Mouse (Mus musculus): Measurements from ENCODE around the gene Rbms3. TPM values are rescaled to one million over a fixed set of nuclear protein-coding genes. Genes with fewer than 3 reads are reported as not detected.

The Rbms3 gene
- total and polyA plus RNA-seq, 3 experiments = not detected

- Histone ChIP-seq H3K27ac (ENCODE audit: insufficient read depth, low read depth) (no peak overlapping the region), H3K9ac (ENCODE audit: insufficient read depth, low read depth) (no peak overlapping the region), H3K9me3 (replicated peaks; ENCODE audit: low read length) (peaks cover 73% of the 10 kb centered on the region), H3K4me1 (ENCODE audit: control insufficient read depth in 1 of 2, insufficient read depth in 2 of 2) (no peaks in the 10 kb centered on the region), H3K79me2 (replicated peaks; ENCODE audit: control insufficient read depth, extremely low read depth, insufficient read depth, poor library complexity, severe bottlenecking) (no peaks in the 10 kb centered on the region), H3K36me3 (replicated peaks in 1 of 2; ENCODE audit: control insufficient read depth in 1 of 2, insufficient read depth in 1 of 2, low read length in 1 of 2) (no peaks in the 10 kb centered on the region), H3K4me2 (ENCODE audit: insufficient read depth, low read depth, poor library complexity, severe bottlenecking) (no peak overlapping the region), H3K27me3 (replicated peaks) (no peaks in the 10 kb centered on the region), H3K4me3 (replicated peaks in 1 of 3; ENCODE audit: low read depth in 2 of 3, low read length in 2 of 3, poor library complexity in 1 of 3) (no peak overlapping the region)
- TF ChIP-seq MEF2A (IDR thresholded peaks at IDR 0.05; ENCODE audit: borderline replicate concordance, low read depth, low read length) (no peak), CTCF (conservative IDR thresholded peaks at IDR 0.05 in 1 of 2, IDR thresholded peaks at IDR 0.05 in 1 of 2; ENCODE audit: low read depth in 2 of 2, low read length in 2 of 2) (no peak), CHD2 (IDR thresholded peaks at IDR 0.05; ENCODE audit: low read length) (no peak), EP300 (IDR thresholded peaks at IDR 0.05; ENCODE audit: low read length) (no peak), NRF1 (IDR thresholded peaks at IDR 0.05; ENCODE audit: low read depth, low read length) (no peak)
- DNase-seq (ENCODE audit: extremely low read depth) = no peak
- dilution Hi-C loops (cut with MboI; ENCODE audit: extremely low pct_ligation_motif_present, extremely low pct_unique_long_range_greater_than_20kb, low sequenced_read_pairs) = no loop called here
- in situ Hi-C loops (cut with MboI; ENCODE audit: low pct_ligation_motif_present, low pct_unique_long_range_greater_than_20kb, low sequenced_read_pairs) = no loop called here
Measured at GRCm38 (mm10) chr9:116946787-116947186, 682.9 kb downstream of the Rbms3 start.

- H3K79me2 ChIP-seq (replicated peaks; ENCODE audit: control insufficient read depth, extremely low read depth, insufficient read depth, poor library complexity, severe bottlenecking) = no peaks in the 10 kb centered on the region
- dilution Hi-C loops (cut with MboI; ENCODE audit: extremely low pct_ligation_motif_present, extremely low pct_unique_long_range_greater_than_20kb, low sequenced_read_pairs) = no loop called here
- in situ Hi-C loops (cut with MboI; ENCODE audit: low pct_ligation_motif_present, low pct_unique_long_range_greater_than_20kb, low sequenced_read_pairs) = no loop called here
Measured at GRCm38 (mm10) chr9:116945689-116946088, 684.0 kb downstream of the Rbms3 start.

DNA sequence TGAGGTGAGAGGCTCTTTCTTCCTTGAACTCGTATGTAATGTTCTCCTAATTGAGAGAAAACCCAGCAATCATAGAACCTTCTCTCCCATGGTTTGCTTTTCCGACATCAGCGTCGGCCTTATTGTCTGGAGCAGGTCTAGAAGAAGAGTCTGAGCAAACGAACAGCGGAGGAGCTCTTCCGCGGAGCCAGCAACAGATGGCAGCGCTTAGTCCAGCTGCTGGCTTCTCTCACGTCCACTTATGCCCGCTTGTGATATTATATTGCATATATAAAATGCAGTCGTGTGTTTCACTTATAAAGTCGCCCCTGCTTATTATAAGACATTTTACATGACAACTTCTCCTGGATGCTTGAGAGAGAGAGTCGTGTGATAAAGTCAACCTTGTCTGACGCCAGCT lies 685.8 kb downstream of the Rbms3 start:
- Histone ChIP-seq H3K27me3 (replicated peaks) (no peaks in the 10 kb centered on the region), H3K9ac (ENCODE audit: insufficient read depth, low read depth) (no peak overlapping the region), H3K9me3 (replicated peaks; ENCODE audit: low read length) (peaks cover 80% of the 10 kb centered on the region), H3K4me3 (replicated peaks in 1 of 3; ENCODE audit: low read depth in 2 of 3, low read length in 2 of 3, poor library complexity in 1 of 3) (no peak overlapping the region), H3K4me2 (ENCODE audit: insufficient read depth, low read depth, poor library complexity, severe bottlenecking) (no peak overlapping the region), H3K36me3 (replicated peaks in 1 of 2; ENCODE audit: control insufficient read depth in 1 of 2, insufficient read depth in 1 of 2, low read length in 1 of 2) (no peaks in the 10 kb centered on the region), H3K4me1 (ENCODE audit: control insufficient read depth in 1 of 2, insufficient read depth in 2 of 2) (no peaks in the 10 kb centered on the region), H3K79me2 (replicated peaks; ENCODE audit: control insufficient read depth, extremely low read depth, insufficient read depth, poor library complexity, severe bottlenecking) (no peaks in the 10 kb centered on the region), H3K27ac (ENCODE audit: insufficient read depth, low read depth) (no peak overlapping the region)
- no peak for DNase-seq (ENCODE audit: extremely low read depth)
- in situ Hi-C loops (cut with MboI; ENCODE audit: low pct_ligation_motif_present, low pct_unique_long_range_greater_than_20kb, low sequenced_read_pairs) (no loop called here), dilution Hi-C loops (cut with MboI; ENCODE audit: extremely low pct_ligation_motif_present, extremely low pct_unique_long_range_greater_than_20kb, low sequenced_read_pairs) (no loop called here)
- TF ChIP-seq ELF1 (IDR thresholded peaks at IDR 0.05; ENCODE audit: low read depth, low read length) = no peak
- TF ChIP-seq MEF2A (IDR thresholded peaks at IDR 0.05; ENCODE audit: borderline replicate concordance, low read depth, low read length) = no peak
- TF ChIP-seq MAX (IDR thresholded peaks at IDR 0.05; ENCODE audit: low read length) = no peak
- TF ChIP-seq CHD1 (IDR thresholded peaks at IDR 0.05; ENCODE audit: low read depth, low read length) = no peak
- TF ChIP-seq GABPA (IDR thresholded peaks at IDR 0.05; ENCODE audit: insufficient replicate concordance, low read depth, low read length) = no peak
- TF ChIP-seq ZC3H11A (IDR thresholded peaks at IDR 0.05; ENCODE audit: low read depth, low read length) = no peak
- TF ChIP-seq POLR2A (IDR thresholded peaks at IDR 0.05; ENCODE audit: low read depth, low read length) = no peak
- no peak for TF ChIP-seq KAT2A (IDR thresholded peaks at IDR 0.05; ENCODE audit: insufficient replicate concordance, low read length)
- no peak for TF ChIP-seq UBTF (IDR thresholded peaks at IDR 0.05; ENCODE audit: low read depth, low read length)

More at GRCm38 (mm10) chr9:116945689-116946088, 684.0 kb downstream of the Rbms3 start:
- Histone ChIP-seq H3K4me2 (ENCODE audit: insufficient read depth, low read depth, poor library complexity, severe bottlenecking) (no peak overlapping the region), H3K4me3 (replicated peaks in 1 of 3; ENCODE audit: low read depth in 2 of 3, low read length in 2 of 3, poor library complexity in 1 of 3) (no peak overlapping the region), H3K9ac (ENCODE audit: insufficient read depth, low read depth) (no peak overlapping the region), H3K9me3 (replicated peaks; ENCODE audit: low read length) (peaks cover 72% of the 10 kb centered on the region), H3K27ac (ENCODE audit: insufficient read depth, low read depth) (no peak overlapping the region), H3K4me1 (ENCODE audit: control insufficient read depth in 1 of 2, insufficient read depth in 2 of 2) (no peaks in the 10 kb centered on the region), H3K36me3 (replicated peaks in 1 of 2; ENCODE audit: control insufficient read depth in 1 of 2, insufficient read depth in 1 of 2, low read length in 1 of 2) (no peaks in the 10 kb centered on the region), H3K27me3 (replicated peaks) (no peaks in the 10 kb centered on the region)
- no peak for TF ChIP-seq EP300 (IDR thresholded peaks at IDR 0.05; ENCODE audit: low read length)
- no peak for TF ChIP-seq BHLHE40 (IDR thresholded peaks at IDR 0.05; ENCODE audit: low read depth, low read length)
- no peak for TF ChIP-seq POLR2AphosphoS2 (IDR thresholded peaks at IDR 0.05; ENCODE audit: low read depth, low read length)
- no peak for TF ChIP-seq SMC3 (IDR thresholded peaks at IDR 0.05; ENCODE audit: low read depth, low read length)
- no peak for TF ChIP-seq MYC (IDR thresholded peaks at IDR 0.05; ENCODE audit: low read depth, low read length)
- no peak for TF ChIP-seq NELFE (IDR thresholded peaks at IDR 0.05; ENCODE audit: low read depth, low read length)
- TF ChIP-seq MAFK (IDR thresholded peaks at IDR 0.05; ENCODE audit: insufficient replicate concordance, low read length) = no peak
- no peak for TF ChIP-seq TCF12 (IDR thresholded peaks at IDR 0.05; ENCODE audit: low read depth, low read length)
- TF ChIP-seq MAX (IDR thresholded peaks at IDR 0.05; ENCODE audit: low read length) = no peak
- TF ChIP-seq ZKSCAN1 (IDR thresholded peaks at IDR 0.05; ENCODE audit: borderline replicate concordance, low read depth, low read length) = no peak
- no peak for TF ChIP-seq PAX5 (IDR thresholded peaks at IDR 0.05; ENCODE audit: low read length)
- no peak for DNase-seq (ENCODE audit: extremely low read depth)
